Mouse (Mus musculus) frontal cortex, postnatal 25 days (tissue): ENCODE measurements around the gene Snx20.

Experiments used
- DNase-seq, 2 experiments: peaks; one replicate each; pipeline ENCODE4 v3.0.0; 2022; ENCODE audit warnings: low spot score in 2 of 2

The Snx20 gene

GRCm38 (mm10) chr8:88642734-88643564 is 7.0 kb upstream of the Snx20 start:
- no peak for DNase-seq

- no peak for DNase-seq
These were observed 3.0 kb upstream of the Snx20 start for GRCm38 (mm10) chr8:88638908-88639307.

GRCm38 (mm10) chr8:88637092-88638000 is 1.4 kb upstream of the Snx20 start:
- no peak for DNase-seq

GRCm38 (mm10) chr8:88633343-88633765 is 2.6 kb downstream of the Snx20 start:
- DNase-seq: no peak

GRCm38 (mm10) chr8:88631081-88631480 is 4.8 kb downstream of the Snx20 start:
- no peak for DNase-seq

- no peak for DNase-seq
These were observed 5.7 kb downstream of the Snx20 start for GRCm38 (mm10) chr8:88630225-88630624.

GRCm38 (mm10) chr8:88628001-88628774 is 7.7 kb downstream of the Snx20 start:
- peak in 1 of 2 experiments; percentile 20 for DNase-seq

- DNase-seq: peak; percentile 52 to 61
These were observed 8.5 kb downstream of the Snx20 start for GRCm38 (mm10) chr8:88627265-88627991.

GRCm38 (mm10) chr8:88626940-88627264 is 9.0 kb downstream of the Snx20 start:
- DNase-seq: no peak

- DNase-seq: no peak
These were observed 9.5 kb downstream of the Snx20 start for GRCm38 (mm10) chr8:88626433-88626832.

GRCm38 (mm10) chr8:88624276-88624675 is 11.7 kb downstream of the Snx20 start:
- no peak for DNase-seq

- DNase-seq: no peak
These were observed 12.6 kb downstream of the Snx20 start for GRCm38 (mm10) chr8:88623351-88623750.

- DNase-seq: peak; percentile 74 to 75
These were observed 14.5 kb downstream of the Snx20 start for GRCm38 (mm10) chr8:88621408-88621807.

GRCm38 (mm10) chr8:88620931-88621330 is 15.0 kb downstream of the Snx20 start:
- no peak for DNase-seq

GRCm38 (mm10) chr8:88619513-88619912 is 16.4 kb downstream of the Snx20 start:
- no peak for DNase-seq

GRCm38 (mm10) chr8:88618612-88619011 is 17.3 kb downstream of the Snx20 start:
- no peak for DNase-seq

GRCm38 (mm10) chr8:88614981-88615380 is 20.9 kb downstream of the Snx20 start:
- DNase-seq: no peak

- no peak for DNase-seq
These were observed 25.7 kb downstream of the Snx20 start for GRCm38 (mm10) chr8:88610271-88610670.

GRCm38 (mm10) chr8:88609036-88609435 is 26.9 kb downstream of the Snx20 start:
- DNase-seq: no peak

- no peak for DNase-seq
These were observed 30.4 kb downstream of the Snx20 start for GRCm38 (mm10) chr8:88605361-88606040.
